Mouse (Mus musculus) kidney, adult 18-20 months (tissue): Measurements from ENCODE around the gene Erp44.

Experiments used
- DNase-seq: peaks from one replicate; pipeline ENCODE4 v3.0.0; 2021

Erp44 gene

DNA sequence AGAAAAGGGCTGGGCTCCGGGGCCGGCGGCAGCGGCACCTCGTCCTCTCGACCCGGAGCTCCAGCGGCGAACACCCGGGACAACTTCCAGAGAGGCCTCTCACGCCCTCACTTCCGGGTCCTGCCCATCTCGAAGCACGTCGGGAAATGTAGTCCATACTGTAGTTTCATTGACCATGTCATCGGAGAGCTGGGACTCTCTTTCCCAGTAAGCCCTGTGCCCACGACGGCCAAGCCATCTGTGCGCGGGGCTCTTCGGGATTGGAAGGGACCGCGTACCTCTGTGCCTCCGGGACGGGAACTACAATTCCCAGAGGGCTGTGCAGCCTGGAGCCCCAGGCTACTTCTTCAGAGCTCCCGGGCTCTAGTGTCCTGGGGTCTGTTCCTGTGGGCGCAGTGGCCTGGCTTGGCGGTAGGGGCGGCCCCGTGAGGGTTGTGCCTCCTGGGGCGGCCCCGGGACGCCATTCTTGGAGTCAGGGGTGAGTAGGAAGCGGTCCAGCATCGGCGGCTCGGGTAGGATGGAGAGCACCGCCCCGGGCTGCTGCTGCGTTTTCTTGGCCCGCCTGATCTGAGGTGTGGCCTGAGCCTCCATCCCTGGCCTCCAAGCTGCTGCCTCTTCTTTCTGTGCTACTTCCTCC lies at the start of gene Erp44, which contains the start of gene Invs:
Gene Erp44, minus strand, starts transcription at position 61 of the 637 bp plus-strand sequence.
Gene Invs, plus strand, starts transcription at position 263 of the 637 bp plus-strand sequence.
- DNase-seq, result peak; percentile 95

DNA sequence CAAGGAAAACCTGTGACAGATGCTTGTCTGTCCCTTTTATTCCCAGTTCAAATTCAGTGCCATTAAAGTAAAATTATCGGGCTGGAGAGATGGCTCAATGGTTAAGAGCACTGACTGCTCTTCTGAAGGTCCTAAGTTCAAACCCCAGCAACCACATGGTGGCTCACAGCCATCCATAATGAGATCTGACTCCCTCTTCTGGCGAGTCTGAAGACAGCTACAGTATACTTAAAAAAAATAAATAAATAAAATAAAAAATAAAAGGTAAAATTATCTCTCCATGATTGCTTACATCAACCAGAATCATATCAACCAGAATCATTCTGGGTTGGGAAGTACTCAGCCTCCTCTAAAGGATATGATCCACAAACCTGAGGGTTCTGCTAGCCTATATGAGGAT lies 48.7 kb upstream of the Erp44 start:
- no peak for DNase-seq

DNA sequence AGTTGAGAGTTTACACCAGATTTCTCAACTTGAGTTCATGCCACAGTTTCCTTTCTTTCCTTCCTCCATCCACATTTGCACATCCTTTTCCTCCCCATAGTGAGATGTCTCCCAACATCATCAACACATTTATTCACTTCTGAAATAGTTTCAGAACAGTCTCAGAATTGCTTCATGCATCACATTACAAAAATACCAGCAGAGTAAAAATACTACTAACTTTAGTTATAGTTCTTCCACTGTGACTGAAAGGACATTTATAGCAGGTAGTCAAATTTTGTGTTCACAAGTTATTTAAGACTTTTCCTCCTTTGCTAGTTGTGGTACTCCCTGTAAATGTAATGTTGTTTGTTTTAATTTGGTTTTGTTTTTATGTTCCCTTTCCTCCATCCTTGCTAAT lies 47.8 kb upstream of the Erp44 start:
- no peak for DNase-seq

- DNase-seq, result no peak
These were observed 42.7 kb upstream of the Erp44 start for GRCm38 (mm10) chr4:48322095-48322494.

DNA sequence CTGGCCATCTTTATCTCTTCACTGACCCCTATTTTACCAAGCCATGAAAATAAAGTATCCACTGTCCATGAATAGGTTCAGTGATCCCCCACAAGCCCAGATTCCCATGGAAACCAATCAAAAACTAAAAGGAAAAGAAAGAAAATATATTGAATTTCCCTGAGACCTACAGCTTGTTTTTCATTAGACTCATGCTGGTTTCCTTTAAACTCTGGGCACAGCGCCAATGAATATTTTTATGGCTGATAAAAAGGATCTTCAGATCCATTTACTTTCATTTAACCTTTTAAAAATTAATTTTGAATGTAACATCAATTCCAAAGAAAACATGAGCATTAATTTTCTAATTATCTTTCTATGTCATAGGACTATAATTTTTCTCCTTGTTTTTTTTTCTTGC lies 41.9 kb upstream of the Erp44 start:
- DNase-seq, result no peak

DNA sequence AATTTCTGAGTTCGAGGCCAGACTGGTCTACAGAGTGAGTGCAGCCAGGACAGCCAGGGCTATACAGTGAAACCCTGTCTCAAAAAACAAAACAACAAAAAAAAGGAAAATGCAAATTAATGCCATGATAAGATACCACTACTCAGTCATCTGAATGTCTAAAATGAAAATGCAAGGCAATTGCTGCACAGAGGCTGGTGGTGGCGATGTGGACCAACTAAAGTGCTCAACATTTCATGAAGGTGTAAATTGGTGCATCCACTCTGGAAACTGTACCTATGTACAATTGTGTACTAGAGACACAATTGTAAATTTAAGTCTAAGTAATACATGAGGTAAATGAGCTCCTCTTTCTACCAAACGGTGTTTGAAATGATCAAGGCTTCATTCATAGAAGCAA lies 36.7 kb upstream of the Erp44 start:
- DNase-seq, result no peak

DNA sequence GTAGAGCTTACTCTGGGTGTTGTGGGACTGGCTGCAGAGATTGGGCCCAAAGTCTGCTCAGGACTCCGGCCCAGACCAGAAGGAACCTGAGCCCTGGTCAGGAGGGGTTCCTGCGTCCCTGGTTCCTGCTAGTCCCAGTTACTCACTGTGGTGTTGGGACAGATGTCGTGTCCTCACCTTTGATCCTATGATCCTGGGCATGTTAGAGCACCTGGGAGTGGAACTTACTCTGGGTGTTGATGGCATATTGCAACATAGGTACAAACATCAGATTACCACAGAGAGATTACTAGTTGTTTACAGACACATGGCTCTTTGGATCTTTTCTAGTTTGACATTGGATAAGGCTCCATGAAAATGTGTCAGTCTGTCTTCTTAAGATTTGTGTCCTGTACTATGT lies 35.5 kb upstream of the Erp44 start:
- DNase-seq, result no peak

DNA sequence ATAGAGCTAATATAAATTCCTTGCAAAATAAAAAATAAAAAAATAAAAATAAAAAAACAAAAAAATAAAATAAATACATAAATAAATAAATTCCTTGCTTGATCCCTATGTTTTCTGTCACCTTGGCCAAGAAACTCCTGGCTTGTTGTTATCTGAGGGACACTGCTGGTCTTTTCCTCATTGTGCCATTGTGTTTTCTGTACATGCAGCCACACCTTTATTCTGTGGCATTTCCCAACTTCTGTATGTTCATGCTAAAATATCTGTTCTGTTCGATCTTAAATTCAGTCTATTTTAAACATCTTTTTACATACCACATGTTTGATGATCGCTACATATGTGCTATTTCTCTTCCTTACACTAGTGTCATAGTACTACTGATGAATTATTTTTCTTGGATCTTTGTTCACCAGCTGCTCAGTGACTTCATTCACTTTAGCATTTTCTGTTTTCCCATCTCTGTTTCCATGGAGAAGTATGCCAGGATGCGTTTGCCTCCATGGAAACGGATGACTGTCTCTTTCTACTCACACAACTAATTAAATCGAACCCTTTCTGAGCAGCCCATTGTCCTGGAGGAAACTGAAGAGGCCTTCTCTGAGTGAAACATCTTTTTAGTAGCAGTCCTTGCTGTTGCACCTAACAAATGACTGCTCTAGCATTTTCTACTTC lies 7.9 kb upstream of the Erp44 start:
- no peak for DNase-seq

DNA sequence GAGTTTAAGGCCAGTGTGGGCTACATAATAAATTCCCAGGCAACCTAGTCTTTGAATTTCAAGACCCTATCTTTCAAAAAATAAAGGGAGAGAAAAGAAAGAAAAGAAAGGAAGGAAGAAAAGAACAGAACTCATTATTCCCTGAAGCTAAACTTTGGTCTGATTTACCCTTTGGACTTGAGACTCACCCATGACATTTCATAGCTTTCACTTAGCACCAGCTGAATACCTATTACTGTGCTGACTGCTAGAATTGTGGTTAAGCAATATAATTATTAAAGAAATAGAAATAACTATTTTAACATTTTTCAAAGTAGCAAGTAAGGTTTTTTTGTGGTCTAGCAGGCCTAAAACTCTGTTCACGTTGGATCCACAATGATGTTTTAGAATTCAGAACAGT lies 1.8 kb upstream of the Erp44 start:
- DNase-seq, result no peak

DNA sequence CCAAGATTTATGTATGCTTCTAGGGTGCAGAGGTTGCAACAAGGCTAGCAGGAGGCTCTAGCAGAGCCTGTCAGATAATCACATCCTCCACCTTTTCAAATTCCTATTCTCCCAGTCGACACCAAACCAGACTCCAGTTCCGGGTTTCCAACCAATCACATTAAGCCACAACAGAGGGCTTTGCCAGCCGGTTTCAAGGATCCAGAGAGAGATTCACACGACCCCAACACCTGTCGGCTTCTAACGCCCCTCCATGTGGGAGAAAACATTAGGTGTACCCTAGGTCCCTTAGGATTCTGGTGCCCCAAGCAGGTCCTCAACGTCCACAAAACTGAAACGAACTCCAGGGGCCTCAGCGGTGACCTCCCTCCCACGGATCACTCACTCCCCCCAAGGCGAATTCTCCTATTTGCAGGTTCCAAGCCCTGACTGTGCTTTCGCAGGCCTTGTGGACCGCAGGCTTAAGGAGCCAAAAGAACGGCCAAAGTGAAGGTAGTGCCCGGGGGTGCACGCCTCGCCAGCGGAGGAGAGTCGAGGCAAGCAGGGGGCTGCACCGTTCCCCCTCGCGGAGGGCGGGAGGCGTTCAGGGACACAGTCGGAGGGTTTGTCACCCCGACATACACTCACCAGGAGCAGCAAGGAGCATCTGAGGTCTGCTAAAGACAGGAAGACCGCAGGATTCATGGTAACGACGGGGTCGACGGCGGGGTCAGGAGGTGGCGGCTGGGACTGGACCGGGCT lies 431 bp downstream of the Erp44 start:
- DNase-seq, result no peak

DNA sequence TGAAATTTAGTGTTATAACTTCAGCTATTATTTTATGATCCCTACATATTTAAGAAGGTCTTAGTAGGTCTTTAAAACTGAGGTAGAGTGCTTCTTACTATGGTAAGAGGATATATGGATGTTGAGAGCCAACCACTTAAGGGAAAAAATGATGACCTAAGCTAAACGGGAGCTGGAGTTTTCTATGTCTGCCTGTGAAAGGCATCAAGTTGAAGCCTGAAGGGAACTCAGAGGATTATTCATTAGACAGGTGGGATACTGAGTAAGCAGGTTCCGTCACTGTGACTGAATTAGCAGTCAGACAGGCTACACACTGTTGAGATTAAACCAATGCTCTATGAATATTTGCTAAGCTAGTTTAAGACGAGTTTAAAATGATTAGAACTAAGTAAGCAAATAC lies 2.3 kb downstream of the Erp44 start:
- DNase-seq, result no peak

DNA sequence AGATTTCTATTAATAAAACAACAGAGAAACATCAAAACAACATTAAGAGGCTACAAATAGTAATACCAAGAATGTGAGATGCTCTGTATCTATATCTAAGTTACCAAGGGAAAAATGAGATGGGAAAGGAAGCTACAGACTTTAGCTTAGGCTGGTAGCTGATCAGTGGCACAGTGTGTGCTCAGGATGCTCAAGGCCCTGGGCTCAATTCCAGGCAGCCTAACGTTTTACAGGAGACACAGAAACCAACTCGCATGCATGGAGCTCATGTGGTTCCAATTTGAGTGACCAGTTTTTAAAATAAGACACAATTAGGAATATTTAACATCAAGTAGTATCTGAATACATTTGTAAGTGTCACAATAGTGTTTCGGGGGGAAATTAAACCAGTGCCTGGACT lies 3.6 kb downstream of the Erp44 start:
- DNase-seq, result no peak

DNA sequence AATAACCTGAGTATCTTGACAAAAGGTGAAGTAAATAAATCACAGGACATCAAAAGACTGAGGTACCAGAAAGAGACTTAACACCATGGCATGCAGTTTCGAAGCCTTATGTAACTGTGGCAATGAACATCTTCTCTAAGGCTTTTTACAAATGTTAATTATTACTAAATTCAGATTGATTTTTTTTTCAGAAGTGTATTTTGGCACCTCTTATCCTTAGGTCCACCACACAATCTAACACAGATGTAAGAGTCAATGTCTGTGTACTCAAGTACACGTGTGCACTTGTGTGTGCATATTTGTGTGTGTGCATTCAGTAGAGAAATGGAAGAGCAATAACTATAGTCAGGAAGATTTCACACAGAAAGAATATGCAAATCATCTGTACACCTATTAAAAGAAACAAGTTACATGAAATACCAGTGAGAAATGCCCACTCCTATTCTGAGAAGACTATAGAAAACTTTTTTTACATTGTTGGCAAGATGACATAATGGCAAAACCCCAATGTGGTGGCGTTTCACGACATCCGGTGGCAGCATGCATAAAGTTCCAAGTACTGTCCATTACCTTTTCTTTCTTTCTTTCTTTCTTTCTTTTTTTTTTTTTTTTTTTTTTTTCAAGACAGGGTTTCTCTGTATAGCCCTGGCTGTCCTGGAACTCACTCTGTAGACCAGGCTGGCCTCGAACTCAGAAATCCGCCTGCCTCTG lies 6.1 kb downstream of the Erp44 start:
- no peak for DNase-seq

DNA sequence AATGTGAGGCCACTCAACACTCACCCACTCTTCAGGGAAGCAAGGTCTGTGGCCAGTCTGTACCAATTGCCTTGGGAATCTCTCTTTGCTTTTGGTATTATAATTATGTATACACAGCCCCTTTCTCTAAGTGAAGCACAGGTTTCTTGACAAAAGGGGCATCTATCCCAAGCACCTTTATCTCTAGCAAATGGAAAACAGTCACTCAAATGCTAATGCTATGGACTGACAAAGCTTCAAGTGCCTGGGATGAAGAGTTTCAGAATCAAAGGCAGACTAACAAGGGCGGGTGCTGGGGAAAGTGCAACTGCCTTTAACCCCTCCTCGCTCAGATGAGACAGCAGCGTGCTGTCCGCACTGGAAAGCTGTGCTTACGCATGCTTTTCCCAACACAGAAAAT lies 7.5 kb downstream of the Erp44 start:
- no peak for DNase-seq

DNA sequence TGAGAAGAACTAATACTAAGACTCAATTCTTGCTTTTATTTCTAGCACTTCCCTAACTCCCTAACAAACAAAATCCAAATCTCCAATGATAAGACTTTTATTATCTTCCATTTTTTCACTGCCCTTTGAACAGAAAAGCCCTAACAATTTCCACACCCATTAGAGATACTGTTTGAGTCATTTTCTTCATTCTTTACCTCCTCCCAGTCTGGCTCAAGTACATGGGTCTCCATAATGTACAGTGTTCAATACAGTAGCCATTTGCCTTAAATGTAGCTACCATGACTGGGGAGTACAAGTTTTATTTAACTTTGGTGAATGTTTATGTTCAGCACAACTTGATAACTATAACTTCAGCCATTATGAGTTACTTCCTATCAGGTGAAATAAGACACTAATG lies 8.8 kb downstream of the Erp44 start:
- DNase-seq, result no peak

DNA sequence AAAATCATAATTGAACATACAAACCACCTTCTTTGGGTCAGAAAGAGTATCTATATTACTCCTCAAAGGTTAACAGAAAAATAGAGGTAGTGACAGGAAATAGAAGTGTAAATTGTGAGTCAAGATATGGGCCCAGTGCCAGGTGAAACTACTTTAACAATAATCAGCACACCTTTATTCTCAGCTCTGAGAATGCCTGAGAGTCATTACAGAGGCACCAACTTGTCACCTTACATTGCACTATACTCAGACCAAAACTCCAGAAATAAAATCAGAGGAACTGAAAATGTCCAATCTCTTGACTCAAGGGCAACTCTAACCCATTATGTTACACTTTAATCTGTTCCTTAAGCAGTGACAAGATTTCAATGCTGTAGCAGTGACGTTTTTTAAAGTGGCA lies 11.2 kb downstream of the Erp44 start:
- DNase-seq, result no peak

DNA sequence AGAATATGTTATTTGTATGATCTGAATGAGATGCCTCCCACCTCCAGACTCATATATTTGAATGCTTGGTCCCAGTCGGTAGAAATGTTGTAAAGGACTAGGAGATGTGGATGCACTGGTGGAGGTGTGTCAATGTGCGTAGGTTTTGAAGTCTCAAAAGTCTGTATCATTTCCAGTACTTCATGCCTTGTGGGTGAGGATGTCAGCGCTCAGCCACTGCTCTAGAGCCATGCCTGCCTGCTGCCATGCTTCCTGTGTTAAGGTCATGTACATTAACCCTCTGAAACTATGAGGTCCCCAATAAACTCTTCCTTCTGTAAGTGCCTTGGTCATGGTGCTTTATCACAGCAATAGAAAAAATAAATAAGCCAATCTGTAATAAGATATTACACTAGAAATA lies 11.7 kb downstream of the Erp44 start:
- DNase-seq, result no peak

DNA sequence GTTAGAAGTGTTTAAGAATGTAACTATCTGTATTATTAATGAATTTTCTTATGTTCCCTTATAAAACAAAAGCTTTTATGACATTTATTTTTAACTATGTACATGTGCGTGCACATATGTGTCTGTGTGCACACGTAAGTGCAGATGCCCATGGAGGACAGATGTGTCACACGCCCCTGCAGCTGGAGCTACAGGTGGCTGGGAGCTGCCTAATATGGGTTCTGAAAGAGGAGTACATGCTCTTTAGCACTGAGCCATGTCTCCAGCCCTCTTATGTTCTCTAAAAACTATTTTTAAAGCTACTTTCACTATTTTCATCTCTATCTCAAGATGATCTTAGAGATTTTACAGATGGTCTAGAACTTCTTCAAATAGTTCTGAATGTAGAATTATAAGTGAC lies 21.3 kb downstream of the Erp44 start:
- DNase-seq, result no peak

DNA sequence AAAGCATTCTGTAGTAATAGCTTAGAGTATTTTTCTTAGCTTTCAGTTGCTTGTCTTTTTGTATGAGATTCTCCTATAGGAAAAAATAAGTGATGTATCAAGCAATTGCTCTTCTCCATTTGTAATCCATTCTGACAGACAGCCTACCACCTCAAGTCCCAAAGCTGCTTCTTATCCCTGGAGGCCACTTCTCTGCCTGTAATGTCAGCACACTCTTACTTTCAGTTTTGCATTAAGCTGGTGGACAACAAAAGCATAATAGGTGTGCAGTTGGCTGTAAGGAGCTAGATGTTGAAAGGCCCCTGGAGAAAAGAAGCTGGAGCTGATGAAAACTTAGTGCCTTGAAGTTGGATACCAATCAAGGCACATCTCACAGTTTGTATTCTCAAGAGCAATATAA lies 26.1 kb downstream of the Erp44 start:
- no peak for DNase-seq

- DNase-seq, result no peak
These were observed 35.1 kb downstream of the Erp44 start for GRCm38 (mm10) chr4:48244280-48244679.

DNA sequence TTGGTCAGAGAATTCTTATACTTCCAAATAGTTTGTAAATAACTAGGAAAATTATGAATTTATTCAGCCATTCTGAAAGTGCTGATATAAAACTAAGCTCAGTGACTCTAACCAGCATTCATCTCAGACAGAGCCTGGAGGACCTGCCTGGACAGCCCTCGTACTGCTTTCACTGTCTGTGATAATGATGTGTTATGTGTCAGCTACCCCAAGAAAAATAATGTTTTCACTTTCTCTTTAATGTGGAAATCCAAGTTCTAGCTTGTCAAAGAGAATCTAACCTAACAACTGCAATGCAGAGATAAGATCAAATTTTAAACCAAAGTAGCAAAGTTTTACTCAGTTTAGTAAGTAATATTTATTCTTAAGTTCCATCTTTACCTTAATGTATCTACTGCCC lies 35.6 kb downstream of the Erp44 start:
- DNase-seq, result no peak

DNA sequence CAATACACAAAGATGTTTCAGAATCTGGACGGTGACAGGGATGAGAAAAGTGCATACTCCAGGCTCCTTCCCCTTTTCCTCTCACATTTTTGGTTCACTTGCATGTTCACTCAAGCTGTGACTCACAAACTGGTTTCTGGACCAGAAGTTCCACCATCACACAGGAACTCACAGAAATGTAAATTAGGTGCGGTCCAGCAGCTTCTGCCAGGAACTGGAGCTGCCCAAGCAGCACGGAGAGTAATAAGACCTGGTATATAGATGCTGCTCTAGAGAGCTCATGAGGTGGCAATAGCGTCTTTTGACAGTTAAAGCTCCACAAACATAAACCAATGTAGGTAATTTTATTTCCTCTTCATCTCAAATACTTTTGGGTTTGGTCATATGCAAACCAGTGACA lies 36.9 kb downstream of the Erp44 start:
- DNase-seq, result no peak

- no peak for DNase-seq
These were observed 40.3 kb downstream of the Erp44 start for GRCm38 (mm10) chr4:48239046-48239445.

DNA sequence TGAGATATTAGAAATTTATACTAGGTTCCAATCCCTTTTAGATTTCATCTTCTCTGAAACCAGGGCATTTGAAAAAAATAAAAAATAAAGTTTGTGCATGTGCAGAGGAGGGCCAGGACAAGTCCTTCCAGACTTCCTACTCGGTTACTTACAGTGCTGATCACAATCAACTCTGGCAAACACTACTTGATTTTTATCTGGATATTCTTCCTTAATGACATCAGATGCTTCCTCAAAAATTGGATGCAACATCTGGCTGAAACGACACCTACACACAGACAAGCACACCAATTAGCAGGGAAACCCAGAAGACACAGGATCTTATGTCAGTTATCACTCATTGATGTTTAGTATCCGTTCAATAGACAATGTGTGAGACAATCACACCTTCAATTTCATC lies 42.6 kb downstream of the Erp44 start:
- DNase-seq, result no peak
